Mouse (Mus musculus): ENCODE results near the gene Galp.
"Not testable (repeated sequence)": the region's sequence is repeated elsewhere in the genome, so short reads cannot be mapped to it uniquely, and the experiment has no call there.

Galp gene

GRCm38 (mm10) chr7:6260004-6260403 is 63.1 kb downstream of the Galp start:
- not testable (repeated sequence) for DNase-seq

- DNase-seq, result no peak
These were observed 65.2 kb downstream of the Galp start for GRCm38 (mm10) chr7:6262120-6262519.

GRCm38 (mm10) chr7:6262984-6263383 is 66.1 kb downstream of the Galp start:
- DNase-seq, result no peak

- peak in 1 of 2 experiments; percentile 40 for DNase-seq
These were observed 68.8 kb downstream of the Galp start for GRCm38 (mm10) chr7:6265695-6266094.

Measured in kidney, adult 8-10 months (tissue).